Mouse (Mus musculus) stomach, postnatal 0 days (tissue): Measurements from ENCODE around the gene Rpl14.

Source experiments
- CTCF ChIP-seq: IDR thresholded peaks from 2 replicates; pipeline ENCODE4 v1.5.1; 2016; ENCODE audit warnings: antibody characterized with exemption, low read depth, mild to moderate bottlenecking, moderate library complexity
- EP300 ChIP-seq: optimal IDR thresholded peaks from 2 replicates; pipeline ENCODE3; 2016; ENCODE audit warnings: antibody characterized with exemption

- no peak for TF ChIP-seq CTCF
- TF ChIP-seq EP300: peak; percentile 44
Observed at GRCm38 (mm10) chr9:120593383-120594101, 22.3 kb downstream of the Rpl14 start.
